Mouse (Mus musculus) stomach, embryonic 14.5 days (tissue): ENCODE data around the gene Cd200r2. TPM values are rescaled to one million over a fixed set of nuclear protein-coding genes. Genes with fewer than 3 reads are reported as not detected.

Experiments used
- polyA plus RNA-seq: library from polyadenylated mRNA; unstranded; fragments of >200 nt; fragmentation: Nextera tagmentation; extraction: Ambion mirVana; gene quantifications from 2 replicates; pipeline ENCODE4 v1.2.1, GENCODE M21; 2014

The Cd200r2 gene
- polyA plus RNA-seq, 1 experiment from 2014 or later = not detected

Other genes with a start within 250 kb of the Cd200r2 start
- gene Nepro, start 142.8 kb upstream of the Cd200r2 start, polyA plus RNA-seq = 9.3 and 10.0 TPM in 2 replicates
- 27.9 and 29.4 TPM in 2 replicates for gene Gtpbp8, start 120.7 kb upstream of the Cd200r2 start, polyA plus RNA-seq
- 0.71 and 1.2 TPM in 2 replicates for gene Cd200r1, start 101.4 kb upstream of the Cd200r2 start, polyA plus RNA-seq
- 0.14 and 0.23 TPM in 2 replicates for gene Cd200r4, start 55.4 kb upstream of the Cd200r2 start, polyA plus RNA-seq
- 0.23 TPM in 1 of 2 replicates, not detected in the other for gene Cd200r3, start 76.6 kb downstream of the Cd200r2 start, polyA plus RNA-seq
- gene Ccdc80, start 226.3 kb downstream of the Cd200r2 start, polyA plus RNA-seq = 96.2 and 112 TPM in 2 replicates